Mouse (Mus musculus) liver, adult (tissue): ENCODE data around the gene Fgf13.

Experiments
- GATA4 ChIP-seq: IDR thresholded peaks from 2 replicates; pipeline ENCODE4 v1.6.1; 2014; ENCODE audit warnings: mild to moderate bottlenecking, low read length; ENCODE audit not compliant: insufficient replicate concordance

The Fgf13 gene

GRCm38 (mm10) chrX:59243752-59244151 lies 324.1 kb downstream of the Fgf13 start:
- TF ChIP-seq GATA4: no peak

GRCm38 (mm10) chrX:59243176-59243575 lies 324.7 kb downstream of the Fgf13 start:
- TF ChIP-seq GATA4: no peak

- no peak for TF ChIP-seq GATA4
Measured at GRCm38 (mm10) chrX:59241460-59241747, 326.5 kb downstream of the Fgf13 start.

GRCm38 (mm10) chrX:59240683-59241459 lies 327.0 kb downstream of the Fgf13 start:
- no peak for TF ChIP-seq GATA4

GRCm38 (mm10) chrX:59220675-59221074 lies 347.2 kb downstream of the Fgf13 start:
- no peak for TF ChIP-seq GATA4

- no peak for TF ChIP-seq GATA4
Measured at GRCm38 (mm10) chrX:59201146-59201545, 366.7 kb downstream of the Fgf13 start.

- TF ChIP-seq GATA4: no peak
Measured at GRCm38 (mm10) chrX:59194149-59194548, 373.7 kb downstream of the Fgf13 start.

- TF ChIP-seq GATA4: no peak
Measured at GRCm38 (mm10) chrX:59186922-59187321, 380.9 kb downstream of the Fgf13 start.

GRCm38 (mm10) chrX:59182323-59182722 lies 385.5 kb downstream of the Fgf13 start:
- no peak for TF ChIP-seq GATA4

GRCm38 (mm10) chrX:59179627-59180026 lies 388.2 kb downstream of the Fgf13 start:
- TF ChIP-seq GATA4: no peak

- no peak for TF ChIP-seq GATA4
Measured at GRCm38 (mm10) chrX:59179081-59179596, 388.7 kb downstream of the Fgf13 start.

- TF ChIP-seq GATA4: no peak
Measured at GRCm38 (mm10) chrX:59177653-59178052, 390.2 kb downstream of the Fgf13 start.

- TF ChIP-seq GATA4: no peak
Measured at GRCm38 (mm10) chrX:59172200-59172599, 395.7 kb downstream of the Fgf13 start.

- TF ChIP-seq GATA4: no peak
Measured at GRCm38 (mm10) chrX:59166763-59167162, 401.1 kb downstream of the Fgf13 start.

- TF ChIP-seq GATA4: no peak
Measured at GRCm38 (mm10) chrX:59141947-59142346, 425.9 kb downstream of the Fgf13 start.

GRCm38 (mm10) chrX:59134928-59135361 lies 432.9 kb downstream of the Fgf13 start:
- no peak for TF ChIP-seq GATA4
